Mouse (Mus musculus) embryo, embryonic 10.5 days (tissue): ENCODE measurements around the gene Lrrc4b.
A peak's percentile ranks its signal among the peaks of the same experiment; 100 is the strongest.

ENCODE experiments used
- DNase-seq: peaks from one replicate; pipeline ENCODE4 v3.0.0-alpha.2; 2015; ENCODE audit warnings: low spot score

Gene Lrrc4b

GRCm38 (mm10) chr7:44464511-44464910 is 35.7 kb downstream of the Lrrc4b start:
- DNase-seq: no peak

GRCm38 (mm10) chr7:44465111-44465510 is 36.3 kb downstream of the Lrrc4b start, which contains the start of gene Aspdh:
TSS of gene Aspdh (plus strand) at chr7:44465391.
- no peak for DNase-seq

- no peak for DNase-seq
These were observed 37.4 kb downstream of the Lrrc4b start for GRCm38 (mm10) chr7:44466006-44466887.

GRCm38 (mm10) chr7:44466888-44467311 is 38.1 kb downstream of the Lrrc4b start:
- no peak for DNase-seq

- DNase-seq: peak; percentile 99
These were observed 39.1 kb downstream of the Lrrc4b start, which contains the start of gene Josd2 for GRCm38 (mm10) chr7:44467811-44468411. TSS of gene Josd2 (plus strand) at chr7:44467980.

GRCm38 (mm10) chr7:44468644-44469285 is 39.9 kb downstream of the Lrrc4b start:
- DNase-seq: no peak

- no peak for DNase-seq
These were observed 41.2 kb downstream of the Lrrc4b start for GRCm38 (mm10) chr7:44469677-44470675.

- no peak for DNase-seq
These were observed 42.1 kb downstream of the Lrrc4b start for GRCm38 (mm10) chr7:44470696-44471612.

GRCm38 (mm10) chr7:44471880-44472557 is 43.2 kb downstream of the Lrrc4b start:
- no peak for DNase-seq

GRCm38 (mm10) chr7:44472558-44472885 is 43.7 kb downstream of the Lrrc4b start:
- no peak for DNase-seq

- DNase-seq: no peak
These were observed 44.3 kb downstream of the Lrrc4b start for GRCm38 (mm10) chr7:44472961-44473646.

- peak; percentile 47 for DNase-seq
These were observed 45.6 kb downstream of the Lrrc4b start for GRCm38 (mm10) chr7:44474419-44474818.

GRCm38 (mm10) chr7:44475046-44475614 is 46.3 kb downstream of the Lrrc4b start:
- DNase-seq: no peak

GRCm38 (mm10) chr7:44482836-44483435 is 54.1 kb downstream of the Lrrc4b start:
- DNase-seq: no peak

GRCm38 (mm10) chr7:44484109-44484508 is 55.3 kb downstream of the Lrrc4b start:
- no peak for DNase-seq

- DNase-seq: peak; percentile 91
These were observed 56.2 kb downstream of the Lrrc4b start for GRCm38 (mm10) chr7:44484841-44485571.

- DNase-seq: no peak
These were observed 56.9 kb downstream of the Lrrc4b start for GRCm38 (mm10) chr7:44485572-44486195.
